Mouse (Mus musculus): ENCODE measurements around the gene Fam189a1. TPM values are rescaled to one million over a fixed set of nuclear protein-coding genes. Genes with fewer than 3 reads are reported as not detected.
A peak's percentile ranks its signal among the peaks of the same experiment; 100 is the strongest.

Fam189a1 gene
- polyA plus RNA-seq, 1 experiment from 2014 or later, result 0.20 TPM

DNA sequence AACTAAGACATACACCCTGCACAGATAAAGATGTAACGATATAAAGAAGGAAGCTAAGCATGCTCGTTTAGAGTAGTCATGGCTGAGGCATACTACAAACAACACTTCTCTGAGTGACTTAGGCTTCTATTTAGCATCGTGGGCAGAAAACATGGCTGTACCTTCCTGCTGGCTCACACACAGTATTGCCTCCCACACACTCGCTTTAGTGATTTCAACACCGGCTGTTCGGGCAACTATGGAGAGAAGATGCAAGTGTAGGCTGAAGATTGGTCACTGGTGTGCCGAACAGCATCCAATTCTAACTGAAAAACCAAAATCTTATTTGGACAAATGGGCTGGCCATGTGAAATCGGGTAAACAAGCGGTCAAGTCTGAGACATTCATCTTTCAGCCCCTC lies 44.7 kb downstream of the Fam189a1 start:
- Histone ChIP-seq H3K27ac (ENCODE audit: low read length) (no peak overlapping the region), H3K27me3 (ENCODE audit: control insufficient read depth, insufficient read depth, low read depth, low read length) (no peaks in the 10 kb centered on the region), H3K4me1 (replicated peaks; ENCODE audit: control insufficient read depth, insufficient read depth, low read length) (no peaks in the 10 kb centered on the region), H3K4me3 (ENCODE audit: low read length) (no peak overlapping the region), H3K4me2 (ENCODE audit: low read depth, low read length) (no peak overlapping the region), H3K9ac (ENCODE audit: low read length) (no peak overlapping the region), H3K9me3 (ENCODE audit: control insufficient read depth, low read length) (no peaks in the 10 kb centered on the region), H3K36me3 (ENCODE audit: control insufficient read depth, insufficient read depth, low read length) (no peaks in the 10 kb centered on the region)
- no peak for ATAC-seq (ENCODE audit: low read depth)
- 83% methylated on average over 9 of the region's 9 CpGs for WGBS

DNA sequence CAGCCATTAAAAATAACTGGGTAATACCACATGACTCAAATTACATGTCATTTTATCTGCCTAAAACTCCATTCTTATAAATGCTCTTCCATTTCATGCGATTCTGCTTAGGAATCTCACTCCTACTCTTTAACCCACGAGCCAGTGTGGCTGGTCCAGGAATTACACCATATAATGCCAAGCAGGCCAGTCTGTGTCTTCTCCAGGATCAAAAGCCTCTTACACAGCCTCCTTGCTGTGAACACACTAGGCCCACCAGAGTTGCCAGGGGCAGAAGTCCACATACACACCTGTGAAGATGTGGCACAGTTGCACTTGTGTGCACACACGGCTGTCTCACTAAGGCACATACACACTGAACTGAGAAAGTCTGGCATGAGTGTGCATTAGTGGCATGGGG lies 50.8 kb downstream of the Fam189a1 start:
- 84% methylated on average over 3 of the region's 3 CpGs for whole genome bisulfite sequencing
- Histone ChIP-seq H3K4me2 (ENCODE audit: low read depth, low read length) (no peak overlapping the region), H3K27ac (ENCODE audit: low read length) (no peak overlapping the region), H3K4me1 (replicated peaks; ENCODE audit: control insufficient read depth, insufficient read depth, low read length) (no peaks in the 10 kb centered on the region), H3K9ac (ENCODE audit: low read length) (no peak overlapping the region), H3K36me3 (ENCODE audit: control insufficient read depth, insufficient read depth, low read length) (no peaks in the 10 kb centered on the region), H3K4me3 (ENCODE audit: low read length) (no peak overlapping the region), H3K9me3 (ENCODE audit: control insufficient read depth, low read length) (no peaks in the 10 kb centered on the region), H3K27me3 (ENCODE audit: control insufficient read depth, insufficient read depth, low read depth, low read length) (no peaks in the 10 kb centered on the region)
- no peak for ATAC-seq (ENCODE audit: low read depth)

DNA sequence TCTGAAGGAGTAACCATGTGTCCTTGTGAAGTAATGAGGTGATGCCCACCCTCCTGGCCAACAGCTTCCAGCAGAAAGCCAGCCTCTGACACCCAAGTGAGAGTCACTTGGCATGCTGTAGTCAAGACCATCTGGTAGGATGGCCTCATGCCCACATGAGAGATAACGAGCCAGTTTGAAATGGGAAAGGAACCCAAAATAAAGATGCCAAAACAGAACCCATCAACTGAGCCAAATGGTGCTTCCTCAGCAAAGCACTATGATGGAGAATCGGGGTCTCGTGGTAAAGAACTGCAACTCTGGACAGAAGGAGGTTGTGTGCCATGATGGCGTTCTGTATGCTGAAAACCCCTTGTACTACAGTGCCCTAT lies 51.3 kb downstream of the Fam189a1 start:
- Histone ChIP-seq H3K36me3 (ENCODE audit: control insufficient read depth, insufficient read depth, low read length) (no peaks in the 10 kb centered on the region), H3K9ac (ENCODE audit: low read length) (no peak overlapping the region), H3K4me3 (ENCODE audit: low read length) (no peak overlapping the region), H3K27ac (ENCODE audit: low read length) (no peak overlapping the region), H3K27me3 (ENCODE audit: control insufficient read depth, insufficient read depth, low read depth, low read length) (no peaks in the 10 kb centered on the region), H3K4me1 (replicated peaks; ENCODE audit: control insufficient read depth, insufficient read depth, low read length) (no peaks in the 10 kb centered on the region), H3K4me2 (ENCODE audit: low read depth, low read length) (no peak overlapping the region), H3K9me3 (ENCODE audit: control insufficient read depth, low read length) (no peaks in the 10 kb centered on the region)
- WGBS, result 85% methylated on average over 4 of the region's 4 CpGs
- ATAC-seq (ENCODE audit: low read depth), result no peak

DNA sequence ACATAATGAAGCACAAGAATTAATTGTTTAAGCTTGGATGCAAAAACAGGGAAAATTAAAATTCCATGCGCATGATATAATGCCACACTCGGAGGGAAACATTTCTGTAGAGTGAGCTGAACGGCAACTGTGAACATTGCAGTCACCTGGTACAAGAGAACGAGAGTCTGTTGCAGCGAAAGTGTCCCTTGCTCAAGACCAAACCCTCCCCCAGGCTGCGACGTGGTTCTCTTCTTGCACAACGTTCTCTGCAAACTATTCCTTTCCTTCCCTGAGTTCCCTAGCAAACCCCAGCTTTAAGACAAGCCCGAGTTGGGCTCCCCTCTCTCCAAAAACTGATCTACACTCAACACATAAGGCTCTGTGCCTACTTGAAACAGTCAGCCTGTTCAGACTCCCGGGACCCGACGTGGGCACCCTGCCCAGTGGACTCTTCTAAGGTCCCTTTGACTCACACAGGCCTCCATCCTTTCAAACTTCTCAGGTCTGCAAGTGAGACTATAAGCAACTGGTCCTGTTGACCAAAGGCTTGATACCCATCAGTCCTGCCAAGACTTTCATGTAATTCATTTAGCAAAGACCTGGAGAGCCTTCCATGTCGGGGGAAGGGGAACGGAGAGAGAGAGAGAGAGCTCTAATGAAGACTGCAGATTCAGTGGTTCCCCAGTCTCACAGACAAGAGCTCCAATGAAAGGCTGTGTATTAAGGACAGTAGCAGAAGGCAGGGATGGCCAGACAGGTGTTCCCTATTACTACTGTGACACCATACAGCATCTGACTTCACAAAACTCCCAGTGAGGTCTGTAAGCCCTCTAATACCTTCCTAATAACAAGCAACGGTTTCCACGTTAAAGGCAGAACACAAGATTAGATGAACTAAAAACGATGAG lies 51.9 kb downstream of the Fam189a1 start:
- H3K27me3 ChIP-seq (ENCODE audit: control insufficient read depth, insufficient read depth, low read depth, low read length), result no peaks in the 10 kb centered on the region
- no peak overlapping the region for H3K9ac ChIP-seq (ENCODE audit: low read length)
- H3K4me3 ChIP-seq (ENCODE audit: low read length), result no peak overlapping the region
- H3K27ac ChIP-seq (ENCODE audit: low read length), result no peak overlapping the region
- no peak overlapping the region for H3K4me2 ChIP-seq (ENCODE audit: low read depth, low read length)
- no peak for ATAC-seq (ENCODE audit: low read depth)
- 79% methylated on average over 17 of the region's 17 CpGs for whole genome bisulfite sequencing
- H3K36me3 ChIP-seq (ENCODE audit: control insufficient read depth, insufficient read depth, low read length), result no peaks in the 10 kb centered on the region
- H3K4me1 ChIP-seq (replicated peaks; ENCODE audit: control insufficient read depth, insufficient read depth, low read length), result no peaks in the 10 kb centered on the region
- no peaks in the 10 kb centered on the region for H3K9me3 ChIP-seq (ENCODE audit: control insufficient read depth, low read length)

DNA sequence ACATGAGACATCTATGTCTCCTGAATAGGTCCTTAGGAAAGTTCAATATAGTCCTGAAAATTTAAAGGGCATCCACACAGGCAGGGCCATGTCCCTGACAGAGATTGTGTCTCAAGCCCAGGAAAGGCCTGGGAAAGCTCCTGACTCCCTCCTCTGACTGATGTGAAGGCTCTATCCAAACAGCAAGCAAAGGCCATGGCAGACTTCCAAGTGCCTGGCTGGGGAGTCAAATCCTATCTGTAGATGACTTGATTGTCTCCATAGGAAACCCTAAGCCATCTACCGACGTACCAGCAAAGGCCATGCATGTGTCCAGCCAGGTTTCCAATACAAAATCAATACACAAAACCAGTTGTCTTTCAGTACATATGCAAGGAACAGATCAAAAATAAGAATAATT lies 54.7 kb downstream of the Fam189a1 start:
- no peak overlapping the region for H3K4me3 ChIP-seq (ENCODE audit: low read length)
- 75% methylated on average over 2 of the region's 2 CpGs for WGBS
- no peaks in the 10 kb centered on the region for H3K36me3 ChIP-seq (ENCODE audit: control insufficient read depth, insufficient read depth, low read length)
- H3K9me3 ChIP-seq (ENCODE audit: control insufficient read depth, low read length), result no peaks in the 10 kb centered on the region
- ATAC-seq (ENCODE audit: low read depth), result no peak
- no peak overlapping the region for H3K4me2 ChIP-seq (ENCODE audit: low read depth, low read length)
- no peaks in the 10 kb centered on the region for H3K4me1 ChIP-seq (replicated peaks; ENCODE audit: control insufficient read depth, insufficient read depth, low read length)
- no peak overlapping the region for H3K27ac ChIP-seq (ENCODE audit: low read length)
- H3K27me3 ChIP-seq (ENCODE audit: control insufficient read depth, insufficient read depth, low read depth, low read length), result no peaks in the 10 kb centered on the region
- no peak overlapping the region for H3K9ac ChIP-seq (ENCODE audit: low read length)

DNA sequence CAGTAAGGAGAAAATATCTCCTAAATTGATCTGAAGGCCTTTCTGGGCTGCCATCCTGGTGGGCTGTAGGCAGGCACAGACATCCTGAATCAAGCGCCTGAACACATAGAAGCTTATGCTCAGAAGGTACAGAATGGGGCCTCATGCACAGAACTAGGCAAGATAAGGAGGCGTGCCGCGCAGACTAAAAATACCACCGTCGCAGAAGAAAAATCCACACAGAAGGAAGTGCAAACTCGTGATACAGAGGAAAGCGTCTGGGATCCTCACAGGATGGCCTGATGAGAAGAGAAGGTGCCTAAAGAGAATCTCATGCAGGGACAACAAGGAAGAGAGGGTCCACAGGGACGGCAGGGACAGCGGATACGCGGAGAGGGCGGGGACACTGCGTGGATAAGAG lies 58.7 kb downstream of the Fam189a1 start:
- H3K27ac ChIP-seq (ENCODE audit: low read length), result no peak overlapping the region
- H3K4me2 ChIP-seq (ENCODE audit: low read depth, low read length), result no peak overlapping the region
- 74% methylated on average over 14 of the region's 14 CpGs for whole genome bisulfite sequencing
- no peaks in the 10 kb centered on the region for H3K36me3 ChIP-seq (ENCODE audit: control insufficient read depth, insufficient read depth, low read length)
- no peaks in the 10 kb centered on the region for H3K9me3 ChIP-seq (ENCODE audit: control insufficient read depth, low read length)
- ATAC-seq (ENCODE audit: low read depth), result no peak
- H3K4me1 ChIP-seq (replicated peaks; ENCODE audit: control insufficient read depth, insufficient read depth, low read length), result no peaks in the 10 kb centered on the region
- H3K9ac ChIP-seq (ENCODE audit: low read length), result no peak overlapping the region
- no peak overlapping the region for H3K4me3 ChIP-seq (ENCODE audit: low read length)
- H3K27me3 ChIP-seq (ENCODE audit: control insufficient read depth, insufficient read depth, low read depth, low read length), result no peaks in the 10 kb centered on the region

DNA sequence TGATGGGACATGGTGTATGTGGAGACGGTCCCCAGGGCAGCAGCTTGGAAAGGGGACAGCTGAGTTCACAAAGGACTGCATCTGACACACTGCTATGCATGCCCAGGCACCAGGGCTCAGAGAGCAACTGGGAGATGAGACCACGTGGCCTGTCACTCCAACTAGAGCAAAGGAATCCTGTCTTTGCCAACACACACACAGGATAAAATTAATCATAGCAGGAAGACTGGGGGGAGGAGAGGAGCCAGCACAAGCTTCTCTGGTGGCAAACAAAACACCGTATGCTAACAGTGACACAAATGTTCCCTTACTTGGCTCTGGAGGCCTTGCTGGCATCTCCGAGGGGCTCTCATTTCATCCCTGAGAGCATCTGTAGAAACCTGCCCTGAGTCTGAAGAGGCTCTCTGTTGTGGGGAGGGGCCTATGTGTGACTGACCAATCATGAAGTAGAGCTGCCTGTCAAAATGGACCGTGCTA lies 60.7 kb downstream of the Fam189a1 start:
- Histone ChIP-seq H3K4me1 (replicated peaks; ENCODE audit: control insufficient read depth, insufficient read depth, low read length) (no peaks in the 10 kb centered on the region), H3K27me3 (ENCODE audit: control insufficient read depth, insufficient read depth, low read depth, low read length) (no peaks in the 10 kb centered on the region), H3K9ac (ENCODE audit: low read length) (no peak overlapping the region), H3K4me3 (ENCODE audit: low read length) (no peak overlapping the region), H3K9me3 (ENCODE audit: control insufficient read depth, low read length) (no peaks in the 10 kb centered on the region), H3K4me2 (ENCODE audit: low read depth, low read length) (no peak overlapping the region), H3K27ac (ENCODE audit: low read length) (no peak overlapping the region), H3K36me3 (ENCODE audit: control insufficient read depth, insufficient read depth, low read length) (no peaks in the 10 kb centered on the region)
- ATAC-seq (ENCODE audit: low read depth), result peak; percentile 51; the same call in 1 of the 2 replicates
- 26% methylated on average over 5 of the region's 5 CpGs for WGBS

DNA sequence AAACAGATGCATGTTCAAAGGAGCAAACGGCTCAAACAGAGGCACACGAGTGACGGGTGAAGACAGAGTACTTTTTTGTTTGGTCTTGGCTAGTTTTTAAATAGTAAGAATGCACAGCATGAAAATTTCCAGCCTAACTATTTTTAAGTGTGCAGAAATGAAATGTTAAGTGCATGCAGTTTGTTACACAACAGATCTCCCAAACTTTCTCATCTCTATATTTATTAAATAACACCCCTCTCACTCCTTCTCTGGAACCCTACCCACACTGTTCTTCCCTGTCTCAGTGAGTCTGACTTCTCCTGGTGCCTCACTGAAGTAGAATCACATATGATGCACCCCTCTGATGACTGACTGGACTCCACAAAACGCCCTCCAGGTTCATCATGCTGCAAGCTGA lies 63.1 kb downstream of the Fam189a1 start:
- Histone ChIP-seq H3K9me3 (ENCODE audit: control insufficient read depth, low read length) (no peaks in the 10 kb centered on the region), H3K36me3 (ENCODE audit: control insufficient read depth, insufficient read depth, low read length) (no peaks in the 10 kb centered on the region), H3K9ac (ENCODE audit: low read length) (no peak overlapping the region), H3K27ac (ENCODE audit: low read length) (no peak overlapping the region), H3K27me3 (ENCODE audit: control insufficient read depth, insufficient read depth, low read depth, low read length) (no peaks in the 10 kb centered on the region), H3K4me2 (ENCODE audit: low read depth, low read length) (no peak overlapping the region), H3K4me3 (ENCODE audit: low read length) (no peak overlapping the region), H3K4me1 (replicated peaks; ENCODE audit: control insufficient read depth, insufficient read depth, low read length) (no peaks in the 10 kb centered on the region)
- 73% methylated on average over 4 of the region's 4 CpGs for WGBS
- no peak for ATAC-seq (ENCODE audit: low read depth)

DNA sequence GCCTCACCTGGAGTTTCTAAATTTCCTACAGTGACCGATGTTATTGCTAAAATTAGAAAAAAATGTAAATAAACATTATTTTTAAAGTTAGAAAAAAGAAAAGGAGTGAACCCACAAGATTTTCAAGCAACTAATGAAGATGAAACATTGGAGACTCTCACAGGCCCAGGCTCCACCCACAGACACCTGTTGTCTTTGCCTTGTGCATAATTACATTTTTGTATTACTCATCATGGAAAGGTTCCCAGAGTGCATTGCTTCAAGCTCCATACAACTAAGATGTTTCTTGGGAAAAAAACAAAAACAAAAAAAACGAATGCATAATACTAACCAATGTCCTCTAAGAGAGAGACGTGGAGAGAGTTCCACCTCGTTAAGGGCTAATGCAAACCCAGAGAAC lies 64.9 kb downstream of the Fam189a1 start:
- no peak overlapping the region for H3K4me3 ChIP-seq (ENCODE audit: low read length)
- no peak for ATAC-seq (ENCODE audit: low read depth)
- no peak overlapping the region for H3K9ac ChIP-seq (ENCODE audit: low read length)
- no peaks in the 10 kb centered on the region for H3K27me3 ChIP-seq (ENCODE audit: control insufficient read depth, insufficient read depth, low read depth, low read length)
- H3K9me3 ChIP-seq (ENCODE audit: control insufficient read depth, low read length), result no peaks in the 10 kb centered on the region
- no peaks in the 10 kb centered on the region for H3K36me3 ChIP-seq (ENCODE audit: control insufficient read depth, insufficient read depth, low read length)
- no peak overlapping the region for H3K4me2 ChIP-seq (ENCODE audit: low read depth, low read length)
- WGBS, result 75% methylated on average over 4 of the region's 4 CpGs
- no peak overlapping the region for H3K27ac ChIP-seq (ENCODE audit: low read length)
- H3K4me1 ChIP-seq (replicated peaks; ENCODE audit: control insufficient read depth, insufficient read depth, low read length), result no peaks in the 10 kb centered on the region
